Mouse (Mus musculus) liver, adult 2 months (tissue): Measurements from ENCODE around the gene Vamp5.

Experiments
- CTCF ChIP-seq: fragments of 200-500 bp; IDR thresholded peaks from 2 replicates; pipeline ENCODE4 v1.5.1; 2011; ENCODE audit warnings: low read depth, low read length, control low read depth
- POLR2A ChIP-seq: fragments of 200-500 bp; IDR thresholded peaks from 2 replicates; pipeline ENCODE4 v1.6.1; 2011; ENCODE audit warnings: low read length, control low read depth; ENCODE audit not compliant: insufficient read depth; ENCODE audit errors: extremely low read depth

- TF ChIP-seq CTCF (no peak), POLR2A (no peak)
Observed at GRCm38 (mm10) chr6:72387816-72388215, 7.5 kb upstream of the Vamp5 start.
